Mouse (Mus musculus): ENCODE data around the gene Katnal1. TPM values are rescaled to one million over a fixed set of nuclear protein-coding genes. Genes with fewer than 3 reads are reported as not detected.
A peak's percentile ranks its signal among the peaks of the same experiment; 100 is the strongest.

The Katnal1 gene
- 4.3 and 5.0 TPM in 2 replicates for polyA plus RNA-seq (2015; fragmentation: Nextera tagmentation; extraction: Ambion mirVana)

DNA sequence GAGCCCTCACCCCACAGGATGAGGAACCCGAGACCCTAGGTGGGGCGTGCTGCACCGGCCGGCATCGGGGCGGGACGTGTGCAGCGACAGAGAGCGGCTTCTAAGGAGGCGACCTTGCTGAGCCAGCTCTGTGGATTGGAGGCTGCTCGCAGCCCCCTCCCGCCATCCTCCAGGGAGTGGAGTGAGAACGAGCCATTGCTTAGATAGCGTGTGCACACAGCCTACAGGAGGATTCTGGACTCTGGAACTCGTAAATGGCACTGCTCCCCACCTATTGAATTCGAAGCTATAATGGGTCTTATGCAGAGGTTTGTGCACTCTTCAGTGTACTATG is at the start of gene Katnal1:
Katnal1 (minus strand) TSS at position 205 of the 334 bp plus-strand sequence.
- H3K27me3 ChIP-seq (replicated peaks; ENCODE audit: insufficient read depth, low read length) = no peaks in the 10 kb centered on the region
- H3K9me3 ChIP-seq (ENCODE audit: low read length) = no peaks in the 10 kb centered on the region
- ATAC-seq (no peak; the same call in 1 of the 2 replicates), DNase-seq (ENCODE audit: low spot score) (no peak)
- H3K9ac ChIP-seq (replicated peaks; ENCODE audit: low read depth) = peak within 1 kb of the TSS; percentile 76
- H3K36me3 ChIP-seq (ENCODE audit: insufficient read depth, low read length) = no peaks in the 10 kb centered on the region
- H3K4me2 ChIP-seq (replicated peaks; ENCODE audit: low read depth, low read length) = peak within 1 kb of the TSS; percentile 68
- H3K4me3 ChIP-seq (ENCODE audit: low read depth, low read length) = peak within 1 kb of the TSS; percentile 78
- H3K27ac ChIP-seq (ENCODE audit: low read length) = peak within 1 kb of the TSS; percentile 90
- no peaks in the 10 kb centered on the region; the same call in 1 of the 2 replicates for H3K4me1 ChIP-seq (ENCODE audit: insufficient read depth, low read depth, low read length)
- no peak for TF ChIP-seq EP300 (IDR thresholded peaks at IDR 0.05)
- no peak for TF ChIP-seq CTCF (IDR thresholded peaks at IDR 0.05)
- under 1% methylated on average over 16 of the region's 16 CpGs for WGBS

DNA sequence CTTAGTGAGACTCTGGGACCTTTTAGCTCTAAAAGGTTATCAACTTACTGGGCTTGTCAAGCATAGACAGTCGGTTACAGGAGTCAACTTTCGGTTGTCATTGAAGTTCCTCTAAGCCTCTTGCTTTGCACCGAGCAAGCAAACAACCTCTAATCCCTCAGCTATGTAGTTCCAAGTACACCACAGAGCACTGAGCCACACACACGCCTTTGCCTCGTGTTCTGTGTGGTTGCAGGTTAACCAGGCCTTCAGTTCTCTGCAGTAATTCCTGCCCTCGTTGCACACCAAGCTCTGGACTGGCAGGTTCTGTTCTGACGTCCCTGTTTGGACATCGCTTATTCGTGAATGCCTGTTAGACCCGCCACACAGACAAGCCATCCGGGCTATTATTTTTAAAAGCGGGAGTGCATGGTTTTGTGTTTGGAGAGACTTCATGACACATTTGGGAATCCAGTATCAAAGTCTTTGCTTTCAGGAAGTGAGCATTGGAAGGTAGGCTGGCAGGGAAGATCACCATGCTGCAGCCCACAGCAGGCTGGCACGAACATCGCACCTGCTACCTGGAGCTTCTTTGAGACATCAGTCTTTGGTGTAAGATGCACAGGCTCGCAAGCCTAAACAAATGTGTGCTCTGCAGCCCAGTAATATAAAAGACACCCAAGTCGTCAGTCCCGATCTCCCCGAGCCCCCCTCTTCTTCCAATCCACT is 49.5 kb upstream of the Katnal1 start:
- Histone ChIP-seq H3K9me3 (ENCODE audit: low read length) (no peaks in the 10 kb centered on the region), H3K27ac (ENCODE audit: low read length) (peak overlapping the region; percentile 38; the same call in 1 of the 2 replicates), H3K36me3 (ENCODE audit: insufficient read depth, low read length) (no peaks in the 10 kb centered on the region), H3K4me1 (ENCODE audit: insufficient read depth, low read depth, low read length) (peaks cover 3% of the 10 kb centered on the region; the same call in 1 of the 2 replicates), H3K27me3 (replicated peaks; ENCODE audit: insufficient read depth, low read length) (no peaks in the 10 kb centered on the region), H3K9ac (replicated peaks; ENCODE audit: low read depth) (no peak overlapping the region), H3K4me3 (ENCODE audit: low read depth, low read length) (no peak overlapping the region), H3K4me2 (replicated peaks; ENCODE audit: low read depth, low read length) (no peak overlapping the region)
- no peak for TF ChIP-seq EP300 (IDR thresholded peaks at IDR 0.05)
- no peak for TF ChIP-seq CTCF (IDR thresholded peaks at IDR 0.05)
- ATAC-seq (no peak), DNase-seq (ENCODE audit: low spot score) (no peak)
- WGBS = 50% methylated on average over 18 of the region's 18 CpGs

DNA sequence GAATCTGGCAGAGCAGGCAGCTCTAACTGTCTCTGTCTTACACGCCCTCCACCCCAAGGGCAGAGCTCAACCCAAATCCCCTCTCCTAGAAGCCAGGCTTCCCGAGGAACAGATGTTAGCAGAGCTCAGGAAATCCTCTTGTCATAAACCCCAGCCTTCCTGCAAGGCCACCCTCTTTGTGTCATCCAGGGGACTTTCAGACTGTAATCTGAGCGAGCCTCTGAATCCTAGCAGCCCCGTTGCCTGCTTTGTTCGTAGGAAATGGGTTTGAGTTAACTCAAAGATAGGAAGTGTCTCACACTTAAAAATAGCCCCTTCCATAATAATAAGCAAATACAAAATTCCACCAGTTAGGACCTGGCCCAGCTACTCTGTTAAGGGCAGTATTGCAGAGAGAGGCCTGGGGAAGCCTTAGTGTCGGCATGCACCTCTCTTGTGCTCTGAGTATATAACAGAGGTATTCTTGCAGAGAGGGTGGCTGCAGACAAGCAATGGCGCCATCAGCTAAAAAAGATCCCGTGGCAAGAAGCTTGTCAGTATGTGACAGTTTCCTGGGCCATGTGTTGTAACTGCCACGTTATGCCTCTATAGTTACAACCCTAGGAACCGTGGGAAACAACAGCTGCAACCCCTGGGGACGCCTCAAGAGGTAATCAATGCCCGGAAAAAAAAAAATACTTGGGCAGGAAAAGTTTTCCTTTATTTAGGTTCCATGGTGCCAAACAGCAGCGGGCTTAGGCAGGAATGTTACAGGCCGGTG is 48.8 kb upstream of the Katnal1 start:
- 19% methylated on average over 14 of the region's 14 CpGs for WGBS
- TF ChIP-seq CTCF (IDR thresholded peaks at IDR 0.05) = no peak
- TF ChIP-seq EP300 (IDR thresholded peaks at IDR 0.05) = no peak; the same call in 1 of the 2 replicates
- no peaks in the 10 kb centered on the region for H3K36me3 ChIP-seq (ENCODE audit: insufficient read depth, low read length)
- ATAC-seq (peak; percentile 74), DNase-seq (ENCODE audit: low spot score) (peak; percentile 46)
- no peak overlapping the region for H3K4me3 ChIP-seq (ENCODE audit: low read depth, low read length)
- no peaks in the 10 kb centered on the region for H3K9me3 ChIP-seq (ENCODE audit: low read length)
- H3K4me1 ChIP-seq (ENCODE audit: insufficient read depth, low read depth, low read length) = peaks cover 3% of the 10 kb centered on the region; the same call in 1 of the 2 replicates
- peak overlapping the region; percentile 38 for H3K27ac ChIP-seq (ENCODE audit: low read length)
- H3K4me2 ChIP-seq (replicated peaks; ENCODE audit: low read depth, low read length) = no peak overlapping the region
- no peak overlapping the region for H3K9ac ChIP-seq (replicated peaks; ENCODE audit: low read depth)
- no peaks in the 10 kb centered on the region for H3K27me3 ChIP-seq (replicated peaks; ENCODE audit: insufficient read depth, low read length)

DNA sequence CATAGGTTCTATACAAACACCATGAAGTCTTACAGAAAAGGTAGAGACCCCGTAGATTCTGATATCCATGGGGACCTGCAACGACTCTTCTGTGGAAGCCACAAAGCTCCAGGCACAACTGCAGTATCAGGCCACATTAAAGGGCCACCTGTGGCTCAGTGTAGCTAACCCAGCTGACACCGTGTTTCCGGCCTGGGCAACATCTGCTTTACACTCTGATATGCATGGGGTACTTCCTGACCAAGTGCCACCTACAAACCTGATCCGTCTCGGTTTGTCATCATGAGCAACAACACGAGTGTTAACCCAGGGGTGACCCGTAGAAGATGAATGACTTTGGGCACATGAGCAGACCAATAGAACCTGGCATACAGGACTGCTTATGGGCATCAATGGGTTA is 47.8 kb upstream of the Katnal1 start:
- H3K9ac ChIP-seq (replicated peaks; ENCODE audit: low read depth) = no peak overlapping the region

GRCm38 (mm10) chr5:148975035-148975434 is 45.9 kb upstream of the Katnal1 start:
- 86% methylated on average over 12 of the region's 12 CpGs for WGBS
- Histone ChIP-seq H3K4me2 (replicated peaks; ENCODE audit: low read depth, low read length) (no peak overlapping the region), H3K27ac (ENCODE audit: low read length) (no peak overlapping the region), H3K9me3 (ENCODE audit: low read length) (no peaks in the 10 kb centered on the region), H3K36me3 (ENCODE audit: insufficient read depth, low read length) (no peaks in the 10 kb centered on the region), H3K27me3 (replicated peaks; ENCODE audit: insufficient read depth, low read length) (no peaks in the 10 kb centered on the region), H3K9ac (replicated peaks; ENCODE audit: low read depth) (no peak overlapping the region), H3K4me3 (ENCODE audit: low read depth, low read length) (no peak overlapping the region), H3K4me1 (ENCODE audit: insufficient read depth, low read depth, low read length) (peaks cover 3% of the 10 kb centered on the region; the same call in 1 of the 2 replicates)
- DNase-seq (ENCODE audit: low spot score) (no peak), ATAC-seq (no peak)
- TF ChIP-seq CTCF (IDR thresholded peaks at IDR 0.05) (no peak), EP300 (IDR thresholded peaks at IDR 0.05) (no peak)

More for the DNA sequence above, 47.8 kb upstream of the Katnal1 start:
- H3K4me1 ChIP-seq (ENCODE audit: insufficient read depth, low read depth, low read length) = peaks cover 3% of the 10 kb centered on the region; the same call in 1 of the 2 replicates
- ATAC-seq (no peak), DNase-seq (ENCODE audit: low spot score) (no peak)
- H3K4me2 ChIP-seq (replicated peaks; ENCODE audit: low read depth, low read length) = no peak overlapping the region
- no peak overlapping the region for H3K27ac ChIP-seq (ENCODE audit: low read length)
- H3K36me3 ChIP-seq (ENCODE audit: insufficient read depth, low read length) = no peaks in the 10 kb centered on the region
- TF ChIP-seq EP300 (IDR thresholded peaks at IDR 0.05) (no peak), CTCF (IDR thresholded peaks at IDR 0.05) (no peak)
- no peaks in the 10 kb centered on the region for H3K9me3 ChIP-seq (ENCODE audit: low read length)
- 77% methylated on average over 8 of the region's 8 CpGs for WGBS
- no peaks in the 10 kb centered on the region for H3K27me3 ChIP-seq (replicated peaks; ENCODE audit: insufficient read depth, low read length)
- no peak overlapping the region for H3K4me3 ChIP-seq (ENCODE audit: low read depth, low read length)

DNA sequence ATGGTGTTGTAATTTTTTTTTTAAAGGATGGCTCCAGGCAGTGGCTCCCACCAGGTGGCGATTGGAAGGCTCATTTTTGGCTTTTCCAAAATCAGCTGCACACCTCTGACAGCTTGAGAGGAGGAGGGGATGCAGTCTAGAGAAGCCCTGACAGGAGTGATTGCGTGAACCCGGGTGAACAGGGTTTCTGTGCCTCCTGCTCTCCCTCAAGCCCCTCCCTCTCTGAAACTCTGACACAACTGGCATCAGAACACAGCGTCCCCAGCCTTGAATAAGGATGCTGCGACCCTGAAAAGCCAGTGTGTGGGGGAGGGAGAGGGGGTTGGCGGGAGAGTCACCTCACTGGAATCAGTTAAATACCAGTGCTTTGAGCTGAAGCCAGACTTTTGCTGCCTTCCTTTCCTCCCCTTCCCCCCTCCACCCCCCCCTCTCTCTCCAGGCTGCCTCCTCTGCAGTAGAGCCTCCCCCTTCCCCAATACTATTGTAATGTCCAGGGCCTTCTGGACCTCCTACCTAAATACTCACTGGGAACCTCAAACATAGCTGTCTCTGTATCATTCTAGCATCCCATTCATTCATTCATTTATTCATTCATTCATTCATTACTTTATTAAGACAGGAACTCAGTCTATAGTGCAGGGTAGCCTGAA is 44.0 kb upstream of the Katnal1 start:
- H3K9me3 ChIP-seq (ENCODE audit: low read length) = no peaks in the 10 kb centered on the region
- WGBS = 19% methylated on average over 6 of the region's 6 CpGs
- H3K4me2 ChIP-seq (replicated peaks; ENCODE audit: low read depth, low read length) = no peak overlapping the region
- H3K4me1 ChIP-seq (ENCODE audit: insufficient read depth, low read depth, low read length) = peaks cover 4% of the 10 kb centered on the region
- DNase-seq (ENCODE audit: low spot score) (peak; percentile 25), ATAC-seq (no peak)
- no peaks in the 10 kb centered on the region for H3K36me3 ChIP-seq (ENCODE audit: insufficient read depth, low read length)
- H3K4me3 ChIP-seq (ENCODE audit: low read depth, low read length) = no peak overlapping the region
- H3K27me3 ChIP-seq (replicated peaks; ENCODE audit: insufficient read depth, low read length) = no peaks in the 10 kb centered on the region
- TF ChIP-seq CTCF (IDR thresholded peaks at IDR 0.05) = peak; percentile 5; the same call in 1 of the 2 replicates
- TF ChIP-seq EP300 (IDR thresholded peaks at IDR 0.05) = no peak
- no peak overlapping the region for H3K27ac ChIP-seq (ENCODE audit: low read length)
- H3K9ac ChIP-seq (replicated peaks; ENCODE audit: low read depth) = no peak overlapping the region
